Mouse (Mus musculus): ENCODE data around the gene Apol9a.
"Not testable (repeated sequence)": the region's sequence is repeated elsewhere in the genome, so short reads cannot be mapped to it uniquely, and the experiment has no call there.

Gene Apol9a

DNA sequence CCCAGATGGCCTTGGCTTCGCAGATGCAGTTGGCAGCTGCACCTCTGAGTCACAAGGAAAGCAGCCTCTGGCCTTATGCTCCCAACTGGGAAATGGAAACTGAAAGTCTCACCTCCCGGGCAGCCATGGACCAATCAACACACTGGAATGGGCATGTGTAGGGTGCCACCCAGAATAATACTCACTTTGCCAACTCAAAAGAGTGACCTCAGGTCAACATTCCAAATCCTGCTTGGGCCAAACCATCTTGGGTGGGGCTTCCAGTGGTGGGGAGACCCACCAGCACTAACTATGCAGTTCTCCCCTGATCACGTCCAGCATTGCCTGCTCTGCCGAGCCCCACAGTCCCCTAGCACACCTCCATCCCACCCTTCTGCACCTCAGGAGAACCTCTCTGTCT lies at the start of gene Apol9a:
Apol9a (minus strand) TSS at position 101 of the 400 bp plus-strand sequence.
- DNase-seq: not testable (repeated sequence)

DNA sequence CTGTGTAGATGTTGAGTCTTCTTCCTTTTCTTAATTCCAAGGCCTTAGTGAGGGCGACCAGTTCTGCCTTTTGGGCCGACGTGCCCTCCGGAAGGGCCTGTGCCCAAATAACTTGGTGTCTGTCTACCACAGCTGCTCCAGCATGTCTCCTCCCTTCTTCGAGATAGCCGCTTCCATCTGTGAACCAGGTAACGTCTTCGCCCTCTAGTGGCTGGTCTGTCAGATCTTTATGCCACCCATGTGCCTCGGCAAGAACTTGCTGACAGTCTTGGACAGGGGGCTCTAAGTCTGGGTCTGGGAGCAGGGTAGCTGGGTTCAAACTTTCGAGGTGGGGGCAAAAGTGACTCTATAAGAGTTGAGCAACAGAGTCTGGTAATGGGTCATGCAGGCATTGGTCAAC lies 39.0 kb upstream of the Apol9a start:
- peak; percentile 2 for DNase-seq

DNA sequence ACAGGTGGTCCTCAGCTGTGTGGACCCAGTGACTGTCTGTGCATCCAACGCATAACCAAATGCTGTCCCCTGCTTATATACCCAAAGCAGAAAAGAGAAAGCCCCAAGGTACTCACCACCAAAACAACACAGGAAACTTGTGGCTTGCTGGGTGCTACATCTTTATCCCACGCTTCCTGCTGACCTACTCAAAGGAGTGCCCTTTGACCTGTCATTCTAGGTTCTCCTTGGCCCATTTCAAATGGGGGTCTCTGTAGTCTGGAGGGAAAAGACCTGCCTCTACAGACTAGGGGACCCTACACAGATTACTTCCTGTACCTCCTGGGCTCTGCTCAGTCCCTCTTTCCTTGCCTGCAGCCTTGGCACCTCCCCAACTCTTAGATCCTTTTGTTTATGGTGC lies 36.5 kb upstream of the Apol9a start, which contains the start of gene Apol7b:
Apol7b (minus strand) TSS at position 101 of the 400 bp plus-strand sequence.
- DNase-seq: not testable (repeated sequence)

DNA sequence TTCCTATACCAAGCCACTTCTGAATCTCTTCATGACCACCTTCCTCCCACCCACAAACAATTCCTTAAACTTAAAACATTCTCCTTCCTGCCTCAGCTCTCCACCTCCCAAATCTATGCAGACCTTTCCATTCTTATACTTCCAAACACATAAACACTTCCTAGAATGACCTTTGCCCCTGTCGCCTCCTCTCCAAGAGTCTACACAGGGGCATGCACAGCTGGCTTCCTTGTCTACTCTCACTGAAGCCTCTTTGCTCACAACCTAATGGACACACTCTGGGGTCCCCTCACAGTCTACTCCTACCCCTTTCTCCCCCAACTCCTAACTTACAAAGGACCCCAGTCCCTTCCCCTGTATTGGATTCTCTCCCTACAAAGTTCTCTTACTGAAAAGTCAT lies 34.7 kb upstream of the Apol9a start:
- not testable (repeated sequence) for DNase-seq

DNA sequence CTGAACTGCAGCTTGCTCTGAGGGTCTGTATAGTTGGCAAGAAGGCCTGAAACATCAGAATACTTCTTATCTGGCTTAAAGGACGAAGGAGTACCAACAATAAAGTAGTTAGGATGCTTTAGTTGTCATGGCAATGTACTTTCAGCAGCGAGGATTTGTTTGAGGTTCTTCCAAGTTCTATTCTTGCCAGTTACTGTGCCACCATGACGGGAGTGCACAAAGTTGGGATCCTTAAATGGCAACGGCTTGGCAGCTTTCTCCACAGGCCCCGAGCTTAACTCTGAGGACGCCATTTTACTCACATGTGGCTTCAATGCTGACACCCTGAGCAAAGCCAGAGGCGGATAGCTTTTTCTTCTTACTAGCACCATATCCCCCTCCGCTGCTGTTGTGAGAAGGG lies 33.8 kb upstream of the Apol9a start:
- not testable (repeated sequence) for DNase-seq

DNA sequence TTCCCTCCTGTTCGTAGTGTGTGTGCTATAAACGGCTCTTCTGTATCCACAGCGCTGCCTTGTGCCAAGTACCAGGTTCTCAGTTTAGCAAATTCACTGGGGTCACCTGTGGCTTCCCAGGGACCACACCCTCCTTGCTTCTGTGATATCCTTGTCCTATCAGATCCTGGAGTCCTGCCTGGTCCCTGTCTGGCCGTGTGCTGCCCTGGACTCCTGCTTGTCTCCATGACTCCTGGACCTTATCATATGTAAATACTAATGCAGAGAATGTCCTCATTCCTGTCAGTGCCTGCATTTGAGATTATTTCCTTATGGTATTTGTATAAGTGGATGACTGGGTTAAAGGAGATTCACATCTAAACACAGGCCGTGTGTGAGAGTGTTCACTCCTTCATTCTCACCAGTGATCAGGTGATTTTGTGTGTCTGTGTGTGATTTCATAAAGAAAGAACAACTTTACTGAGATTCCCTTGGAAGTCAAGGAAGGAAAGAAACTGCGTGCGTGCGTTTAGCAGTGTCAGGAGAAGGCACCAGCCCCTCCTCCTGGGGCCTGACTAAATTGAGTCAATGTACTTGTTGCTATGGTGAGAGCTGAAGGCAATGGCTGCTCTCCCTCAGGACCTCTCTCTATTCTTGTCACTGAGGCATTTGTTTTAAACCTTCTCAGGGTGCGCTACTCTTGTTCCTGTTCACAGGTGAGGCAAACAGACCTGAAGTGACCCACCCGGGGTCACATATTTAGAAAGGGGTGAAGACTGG lies 17.9 kb upstream of the Apol9a start:
- not testable (repeated sequence) for DNase-seq

DNA sequence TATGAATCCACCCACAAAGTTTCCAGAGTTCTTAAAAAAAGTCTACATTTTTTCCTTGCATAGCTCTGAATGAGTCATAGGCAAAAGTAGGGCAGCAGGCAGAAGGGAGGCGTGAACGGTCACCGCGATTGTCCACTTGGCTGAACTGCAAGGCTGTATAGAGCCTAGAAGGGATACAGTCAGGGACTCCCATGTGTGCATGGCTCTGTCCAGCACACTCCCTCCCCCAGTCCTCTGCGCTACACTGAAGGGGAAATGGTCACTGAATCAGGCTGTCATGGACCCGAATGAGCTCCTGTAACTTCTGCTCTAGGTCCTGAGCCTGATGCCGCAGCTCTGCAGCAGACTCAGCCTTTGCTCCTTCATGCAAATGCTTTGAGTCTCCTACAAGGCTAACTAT lies 12.0 kb upstream of the Apol9a start:
- DNase-seq: not testable (repeated sequence)

DNA sequence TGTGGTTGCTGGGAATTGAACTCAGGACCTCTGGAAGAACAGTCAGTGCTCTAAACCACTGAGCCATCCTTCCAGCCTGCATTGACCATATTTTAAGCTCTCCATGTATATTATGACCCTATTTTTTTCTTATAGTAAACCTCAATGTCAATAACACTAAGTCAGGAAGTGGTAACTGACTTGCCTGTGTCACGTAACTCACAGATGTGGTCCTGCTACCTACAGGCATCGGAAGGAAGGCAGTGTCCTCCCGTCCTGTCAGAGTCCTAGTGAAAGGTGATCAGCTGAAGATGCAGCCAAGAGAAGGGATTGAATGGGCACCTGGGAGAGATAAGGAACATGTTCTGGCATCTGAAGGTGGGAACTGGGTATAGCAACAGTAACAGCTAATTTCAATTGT lies 8.7 kb upstream of the Apol9a start:
- DNase-seq: not testable (repeated sequence)

DNA sequence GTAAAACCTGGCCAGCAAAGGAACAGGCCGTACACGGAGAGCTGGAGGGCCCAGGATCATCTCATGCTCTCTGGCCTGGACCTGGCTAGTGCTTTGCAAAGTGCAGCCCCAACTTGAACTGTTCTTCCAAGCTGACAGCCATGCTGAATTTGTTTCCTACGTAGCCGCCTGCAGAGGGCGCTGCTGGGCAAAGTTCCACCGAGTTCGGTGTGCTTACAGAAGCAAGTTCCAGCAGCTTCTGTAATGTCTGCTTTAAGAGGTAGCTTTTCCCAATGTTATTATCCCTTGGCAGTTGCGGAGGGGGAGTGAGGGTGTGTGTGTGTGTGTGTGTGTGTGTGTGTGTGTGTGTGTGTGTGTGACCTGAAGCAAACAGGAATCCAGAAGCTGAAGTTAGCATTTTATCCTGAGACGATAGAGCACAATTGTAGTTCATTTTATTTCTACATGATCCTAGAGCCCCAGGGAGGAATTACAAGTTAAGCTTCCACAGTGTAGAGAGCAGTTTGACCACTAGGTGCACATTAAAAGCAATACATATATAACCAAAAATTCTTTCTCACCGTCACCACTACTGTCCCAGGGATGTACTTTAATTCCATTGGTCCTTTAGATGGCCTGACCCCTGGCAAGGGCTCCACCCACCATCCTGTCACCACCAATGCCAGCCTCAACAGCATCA lies 5.9 kb upstream of the Apol9a start:
- DNase-seq: not testable (repeated sequence)

DNA sequence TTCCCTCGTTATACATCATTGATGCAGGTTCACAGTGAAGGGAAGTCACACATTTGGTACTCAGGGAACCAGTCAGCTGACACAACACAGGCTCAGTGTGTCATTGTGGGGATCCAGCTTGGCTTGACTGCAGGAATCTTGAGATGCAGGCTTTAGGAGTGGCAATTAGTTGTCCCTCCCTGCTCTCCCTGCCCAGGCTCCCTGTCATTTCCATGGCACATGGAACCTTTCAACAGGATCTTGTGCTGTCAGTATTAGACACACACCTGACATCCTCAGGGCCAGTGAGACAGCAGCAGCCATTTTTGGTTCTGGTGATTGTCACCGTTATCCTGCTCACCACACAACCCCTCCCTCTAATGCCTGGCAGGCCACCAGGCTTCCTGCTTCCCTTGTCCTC lies 4.7 kb upstream of the Apol9a start:
- not testable (repeated sequence) for DNase-seq

DNA sequence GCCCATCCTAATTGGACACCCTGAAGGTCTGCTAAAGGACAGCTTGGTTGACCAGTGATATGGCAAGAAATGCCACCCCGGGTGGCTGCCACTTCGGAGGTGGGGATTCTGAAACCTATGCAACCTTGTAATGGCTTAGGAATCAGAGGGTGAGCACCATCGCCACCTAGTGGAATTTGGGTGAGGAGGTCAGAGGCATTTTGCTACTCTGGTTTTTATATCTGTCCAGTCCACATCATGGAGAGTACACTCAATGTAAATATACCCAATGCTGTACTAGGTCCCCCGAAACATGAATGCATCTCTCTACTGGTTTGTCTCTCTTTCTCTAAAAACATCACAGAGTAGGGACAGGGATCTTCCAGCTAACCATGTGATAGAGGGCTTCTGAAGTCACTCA lies 1.8 kb upstream of the Apol9a start:
- DNase-seq: peak; percentile 28

DNA sequence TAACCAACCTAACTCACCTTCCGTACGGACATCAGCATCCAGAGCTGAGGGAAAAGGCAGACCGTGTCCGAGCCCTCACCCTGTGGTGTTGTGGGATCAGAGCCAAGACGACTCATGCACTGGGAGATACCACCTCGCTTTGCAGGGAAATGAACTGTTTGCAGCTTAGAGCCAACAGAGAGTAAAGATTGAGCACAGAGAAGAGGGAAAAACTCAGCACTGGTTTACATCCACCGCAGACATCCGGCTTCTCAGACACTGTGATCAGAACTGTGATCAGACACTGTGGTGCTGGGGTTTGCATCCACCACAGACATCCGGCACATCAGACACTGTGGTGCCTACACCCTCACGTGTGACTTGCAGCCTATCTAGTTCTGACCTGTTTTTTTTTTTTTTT lies 4.6 kb downstream of the Apol9a start:
- DNase-seq: not testable (repeated sequence)

DNA sequence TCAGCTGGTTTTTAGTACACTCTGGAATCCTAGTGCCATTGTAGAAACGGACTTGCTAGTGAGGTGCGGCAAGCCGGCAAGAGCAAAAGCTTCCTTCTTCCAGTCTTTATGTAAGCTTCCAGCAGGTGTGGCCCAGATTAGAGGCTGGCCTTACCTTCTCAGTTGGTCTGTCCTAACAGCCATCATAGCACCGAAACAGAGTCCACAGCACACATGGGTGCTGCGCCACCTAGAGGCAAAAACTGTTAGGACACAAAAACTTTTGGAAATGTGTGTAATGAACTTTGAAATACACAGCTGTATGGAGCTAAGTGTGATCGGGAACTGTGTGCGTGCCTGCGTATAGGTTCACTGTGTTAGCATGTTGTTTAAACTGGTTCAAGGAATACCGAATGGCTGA lies 11.9 kb downstream of the Apol9a start, which contains the start of gene Apol7a:
Apol7a (minus strand) TSS at position 84 of the 400 bp plus-strand sequence.
- peak; percentile 34 for DNase-seq

DNA sequence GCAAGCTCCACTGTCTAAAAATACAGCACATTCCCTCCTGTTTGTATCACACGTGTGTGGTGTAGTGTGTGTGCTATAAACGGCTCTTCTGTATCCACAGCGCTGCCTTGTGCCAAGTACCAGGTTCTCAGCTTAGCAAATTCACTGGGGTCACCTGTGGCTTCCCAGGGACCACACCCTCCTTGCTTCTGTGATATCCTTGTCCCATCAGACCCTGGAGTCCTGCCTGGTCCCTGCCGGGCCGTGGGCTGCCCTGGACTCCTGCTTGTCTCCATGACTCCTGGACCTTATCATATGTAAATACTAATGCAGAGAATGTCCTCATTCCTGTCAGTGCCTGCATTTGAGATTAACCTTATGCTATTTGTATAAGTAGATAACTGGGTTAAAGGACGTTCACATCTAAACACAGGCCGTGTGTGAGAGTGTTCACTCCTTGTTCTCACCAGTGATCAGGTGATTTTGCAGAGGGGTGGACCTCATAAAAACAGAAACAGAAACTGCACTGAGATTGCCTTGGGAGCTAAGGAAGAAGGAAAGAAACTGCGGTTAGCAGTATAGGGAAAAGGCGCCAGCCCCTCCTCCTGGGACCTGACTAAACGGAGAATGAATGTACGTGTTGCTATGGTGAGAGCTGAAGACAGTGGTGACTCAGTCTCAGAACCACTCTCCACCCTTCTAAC lies 13.3 kb downstream of the Apol9a start:
- DNase-seq: not testable (repeated sequence)

DNA sequence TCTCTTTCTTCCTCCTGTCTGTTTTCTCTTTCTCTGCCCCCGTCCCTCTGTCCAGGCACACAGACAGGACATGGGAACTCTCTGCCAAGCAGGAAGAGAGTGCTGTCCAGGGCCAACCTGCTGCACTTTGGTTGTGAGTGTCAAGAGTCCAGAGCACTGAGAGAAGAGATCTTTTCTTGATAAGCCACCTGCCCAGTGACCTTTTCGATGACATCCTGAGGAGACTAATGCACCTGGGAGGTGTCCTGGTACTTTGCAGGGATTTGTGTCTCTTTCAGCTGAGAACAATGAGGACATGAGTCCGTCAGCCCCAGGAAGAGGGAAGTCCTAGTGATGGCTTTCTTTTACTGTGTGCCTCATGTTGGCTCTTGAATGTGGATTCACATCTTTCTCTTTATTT lies 17.1 kb downstream of the Apol9a start:
- not testable (repeated sequence) for DNase-seq

DNA sequence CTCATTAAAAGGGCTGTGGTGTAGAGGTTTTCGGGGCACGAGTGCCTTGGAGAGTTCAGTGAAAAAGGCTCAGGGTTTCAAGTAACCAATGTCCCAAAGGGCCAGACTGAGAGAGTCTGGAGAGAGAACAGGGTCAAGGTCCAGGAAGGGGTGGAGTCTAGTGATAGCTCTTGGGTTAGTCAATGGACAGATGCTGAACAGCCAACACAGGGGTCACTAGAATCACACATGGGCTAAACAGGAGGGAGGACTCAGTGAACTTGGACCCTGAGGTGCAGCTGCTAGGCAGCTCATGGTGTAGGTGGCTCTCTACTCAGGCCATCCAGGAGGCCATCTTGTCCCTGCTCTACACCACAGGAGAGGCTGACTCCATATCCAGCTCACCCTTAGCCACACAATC lies 23.5 kb downstream of the Apol9a start:
- DNase-seq: no peak

DNA sequence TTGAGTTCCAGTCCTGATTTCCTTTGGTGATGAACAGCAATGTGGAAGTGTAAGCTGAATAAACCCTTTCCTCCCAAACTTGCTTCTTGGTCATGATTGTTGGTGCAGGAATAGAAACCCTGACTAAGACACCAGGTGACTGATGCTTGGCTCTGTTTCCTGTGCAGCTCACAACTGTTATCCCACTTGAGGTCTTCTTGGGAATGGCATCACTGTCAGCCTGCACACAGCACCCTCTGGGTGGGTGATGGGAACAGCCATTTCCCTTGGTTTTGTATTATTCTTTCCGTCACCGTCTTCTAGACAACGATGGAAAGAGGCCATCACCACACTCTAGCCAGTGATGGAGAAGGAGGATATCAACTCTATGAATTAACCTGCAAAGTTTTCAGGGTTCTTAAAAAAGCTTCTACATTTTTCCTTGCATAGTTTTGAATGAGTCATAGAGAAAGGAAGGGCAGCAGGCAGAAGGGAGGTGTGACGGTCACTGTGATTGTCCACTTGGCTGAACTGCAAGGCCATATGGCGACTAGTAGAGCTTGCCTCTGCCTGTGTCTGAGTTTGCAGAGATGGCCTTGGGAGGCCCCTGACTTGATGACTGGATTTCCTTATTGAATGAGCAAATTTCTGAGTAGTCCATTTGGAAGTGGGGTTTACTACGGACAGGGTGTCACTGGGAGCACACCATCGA lies 26.4 kb downstream of the Apol9a start:
- no peak for DNase-seq

DNA sequence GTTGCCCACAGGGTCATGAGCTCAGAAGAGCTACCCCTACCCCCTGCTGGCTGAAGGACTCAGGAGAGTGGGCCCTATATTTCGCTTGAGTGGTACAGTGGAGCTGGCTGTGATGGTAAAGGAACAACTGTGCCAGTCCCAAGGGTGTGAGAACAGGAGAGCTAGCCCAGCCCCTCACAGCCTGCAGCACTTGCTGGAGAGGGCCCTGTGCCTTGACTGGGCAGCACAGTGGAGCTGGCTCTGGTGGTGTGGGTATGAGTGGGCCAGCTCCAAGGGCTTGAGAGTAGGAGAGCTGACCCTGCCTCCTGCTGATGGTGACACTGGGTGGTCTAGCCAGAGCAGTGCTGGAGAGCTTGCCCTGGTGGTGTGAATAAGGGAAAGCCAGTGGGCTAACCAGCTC lies 28.1 kb downstream of the Apol9a start:
- no peak for DNase-seq

DNA sequence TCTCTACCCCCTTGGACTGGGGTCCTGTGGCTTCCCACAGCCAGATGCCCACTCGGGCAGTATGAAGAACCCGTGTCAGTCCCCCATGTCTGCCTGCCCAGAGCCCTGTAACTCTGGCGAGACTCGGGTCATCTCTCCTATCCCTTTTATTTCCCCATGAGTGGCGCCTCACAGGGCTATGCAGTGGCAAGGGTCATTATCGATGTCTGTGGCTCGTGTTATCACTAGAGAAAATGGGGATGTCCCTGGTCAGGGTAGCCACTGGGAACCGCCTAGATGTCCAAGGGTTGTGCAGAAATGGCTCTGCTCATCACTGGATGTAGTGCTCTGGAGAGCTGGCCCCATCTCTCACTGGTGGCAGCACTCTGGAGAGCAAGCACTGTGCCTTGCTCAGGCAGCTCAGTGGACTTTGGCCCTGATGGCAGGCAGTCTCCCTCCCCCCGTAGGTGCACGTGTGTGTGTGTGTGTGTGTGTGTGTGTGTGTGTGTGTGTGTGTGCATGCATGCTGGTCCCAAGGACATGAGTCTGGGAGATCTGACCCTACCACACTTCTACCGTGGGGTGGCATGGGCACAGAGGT lies 28.6 kb downstream of the Apol9a start:
- DNase-seq: no peak

DNA sequence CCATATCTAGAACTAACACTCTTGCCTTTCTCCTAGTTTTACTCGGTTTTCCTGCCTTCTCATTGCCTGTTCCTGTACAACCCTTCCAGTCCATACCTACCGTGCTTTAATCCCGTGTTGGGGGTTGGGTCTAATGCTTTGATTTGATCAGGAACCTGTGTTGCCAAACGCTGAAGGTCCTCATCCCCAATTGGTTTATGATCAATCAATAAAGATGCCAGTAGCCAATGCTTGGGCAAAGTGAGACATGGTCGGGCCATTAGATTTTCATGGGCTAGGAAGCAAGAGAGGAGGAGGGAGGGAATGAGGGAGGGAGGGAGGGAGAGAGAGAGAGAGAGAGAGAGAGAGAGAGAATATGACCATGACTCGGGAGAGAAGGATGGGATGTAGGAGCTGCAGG lies 29.5 kb downstream of the Apol9a start:
- no peak for DNase-seq

DNA sequence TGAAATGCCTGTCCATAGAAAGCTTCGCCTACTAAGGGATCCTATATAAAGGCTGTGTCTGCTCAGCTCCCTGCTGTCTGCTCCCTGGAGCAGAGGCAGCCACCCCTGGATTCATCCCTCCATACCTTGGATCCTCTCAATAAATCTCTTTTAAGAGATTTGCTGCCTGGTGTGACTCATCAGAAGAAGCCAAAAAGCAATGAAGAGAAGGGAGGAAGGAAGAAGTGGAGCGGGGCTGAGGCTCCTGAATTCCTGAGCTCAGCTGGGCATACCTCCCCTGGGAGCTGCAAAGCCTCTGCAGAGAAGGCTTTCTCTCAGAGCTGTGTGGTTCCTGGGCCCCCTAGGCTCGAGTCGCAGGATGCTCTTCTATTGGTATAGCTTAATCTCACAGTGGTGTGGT lies 31.0 kb downstream of the Apol9a start:
- no peak for DNase-seq

DNA sequence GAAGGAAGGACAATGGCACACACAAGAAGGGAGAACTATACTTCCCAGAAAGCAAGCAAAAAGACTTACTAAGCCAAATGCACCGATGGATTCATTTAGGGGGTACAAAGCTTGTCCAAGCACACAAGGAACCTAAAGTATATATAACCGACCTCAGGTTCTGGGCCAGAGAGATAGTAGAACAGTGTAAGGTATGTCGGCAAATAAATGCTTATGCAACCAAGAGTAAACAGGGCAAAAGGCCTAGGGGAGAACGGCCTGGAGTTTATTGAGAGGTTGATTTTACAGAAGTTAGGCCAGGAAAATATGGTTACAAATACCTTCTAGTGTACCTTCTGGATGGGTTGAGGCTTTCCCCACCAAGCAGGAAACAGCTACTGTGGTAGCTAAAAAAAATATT lies 33.5 kb downstream of the Apol9a start:
- DNase-seq: no peak

DNA sequence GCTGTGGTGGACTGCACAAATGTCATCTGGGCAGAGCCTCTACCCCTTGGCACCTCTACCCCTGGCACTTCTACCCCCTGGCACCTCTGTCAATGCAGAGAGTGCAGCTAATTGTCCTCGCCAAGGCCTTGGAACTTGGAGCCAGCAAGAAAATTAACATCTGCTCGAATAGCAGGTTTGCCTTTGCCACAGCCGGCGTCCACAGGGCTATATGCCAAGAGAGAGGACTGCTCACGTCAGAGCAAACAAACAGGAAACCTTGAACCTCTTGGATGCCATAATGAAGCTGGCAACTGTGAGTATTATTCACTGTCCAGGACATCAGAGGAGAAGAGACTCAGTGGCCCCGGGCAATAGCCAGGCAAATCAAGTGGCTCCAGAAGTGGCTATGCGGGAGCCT lies 34.0 kb downstream of the Apol9a start:
- no peak for DNase-seq

All from retina, postnatal 1 day (tissue).